ENCODE assay signal across 14 mouse cellular contexts in genomic region chr2:83993639-83994255, GRCm38 (mm10). TPM values are rescaled to one million over a fixed set of nuclear protein-coding genes. Genes with fewer than 3 reads are reported as not detected.
DNase-seq lines count a peak whose midpoint lies in the region; ATAC-seq and TF ChIP-seq lines count a peak whose summit lies in the region.
"Not testable (repeated sequence)": the region's sequence is repeated elsewhere in the genome, so short reads cannot be mapped to it uniquely, and the experiment has no call there.
"Had no signal": no experiment of that assay in that cellular context is flagged by ENCODE, and none has a peak within 500 bp of the region (broad histone marks: within the 10 kb centered on the region; RNA-seq: fewer than 3 reads in every experiment).

No protein-coding gene starts in this region.

- not testable (repeated sequence) for H3K9ac ChIP-seq in heart, adult 2 months (ENCODE audit: low read depth, low read length); lung, postnatal 0 days (replicated peaks; ENCODE audit: low read depth)

- peak; percentile 72 for DNase-seq in CD4-positive, CD25-positive, alpha-beta regulatory T cell, adult 2 months (ENCODE audit: low read depth, low spot score)
- DNase-seq in c-Kit-positive CD71-negative TER-119-negative erythroid progenitor cells, embryonic 14.5 days (ENCODE audit: low read depth), result peak; percentile 30
- peak in 1 of 2 experiments; percentile 23 for DNase-seq in heart, adult 2 months
- peak; percentile 83 for DNase-seq in induced T-regulatory cell, adult 2 months (ENCODE audit: low read depth)
- DNase-seq in layer of hippocampus, adult 2 months (ENCODE audit: low spot score in 2 of 2), result not testable (repeated sequence)
- peak; percentile 62 for DNase-seq in lung, postnatal 0 days (ENCODE audit: low spot score)
- DNase-seq in thymus, postnatal 25 days, result peak; percentile 66

- H3K36me3 ChIP-seq in heart, adult 2 months (ENCODE audit: control insufficient read depth, insufficient read depth, low read length); lung, postnatal 0 days (ENCODE audit: insufficient read depth, low read length): not testable (repeated sequence)

- not testable (repeated sequence) for H3K4me1 ChIP-seq in heart, adult 2 months (ENCODE audit: control insufficient read depth, insufficient read depth, low read length); lung, postnatal 0 days (ENCODE audit: insufficient read depth, low read depth, low read length)

- peak; percentile 67 for ATAC-seq in lung, postnatal 0 days
- ATAC-seq in neutrophil, adult 5-6 weeks (ENCODE audit: extremely low read depth, insufficient number of reproducible peaks, low FRiP score, poor library complexity, severe bottlenecking), result peak; percentile 64

- not testable (repeated sequence) for TF ChIP-seq POLR2A in heart, adult 2 months (IDR thresholded peaks at IDR 0.05; ENCODE audit: insufficient read depth, low read depth, low read length)

- intact Hi-C loops in heart, adult 2 months (cut with DNase I), result not testable (repeated sequence)

- TF ChIP-seq CTCF in heart, adult 2 months (IDR thresholded peaks at IDR 0.05); layer of hippocampus, adult 2 months (conservative IDR thresholded peaks at IDR 0.05); lung, postnatal 0 days (IDR thresholded peaks at IDR 0.05): not testable (repeated sequence)

- 21% methylated on average over 8 of the region's 9 CpGs for WGBS in heart, adult 2 months
- 20% methylated on average over 7 of the region's 9 CpGs for WGBS in lung, postnatal 0 days

- peak overlapping the region; percentile 28 for H3K4me2 ChIP-seq in lung, postnatal 0 days (replicated peaks; ENCODE audit: low read depth, low read length)

- H3K27ac ChIP-seq in heart, adult 2 months, result peak overlapping the region; percentile 3; the same call in 1 of the 2 replicates
- H3K27ac ChIP-seq in layer of hippocampus, adult 2 months; lung, postnatal 0 days (ENCODE audit: low read length): not testable (repeated sequence)

- TF ChIP-seq EP300 in heart, adult 2 months (IDR thresholded peaks at IDR 0.05; ENCODE audit: insufficient read depth, low read depth, low read length); lung, postnatal 0 days (IDR thresholded peaks at IDR 0.05): not testable (repeated sequence)

- peak overlapping the region; percentile 25 for H3K4me3 ChIP-seq in heart, adult 2 months
- peak overlapping the region; percentile 39 for H3K4me3 ChIP-seq in layer of hippocampus, adult 2 months
- not testable (repeated sequence) for H3K4me3 ChIP-seq in lung, postnatal 0 days (ENCODE audit: low read depth, low read length)

- H3K79me2 ChIP-seq in heart, adult 2 months (replicated peaks; ENCODE audit: control insufficient read depth, insufficient read depth, low read length), result not testable (repeated sequence)

- not testable (repeated sequence) for H3K9me3 ChIP-seq in lung, postnatal 0 days (ENCODE audit: low read length)

- not testable (repeated sequence) for H3K27me3 ChIP-seq in heart, adult 2 months (ENCODE audit: control insufficient read depth, insufficient read depth, low read length); lung, postnatal 0 days (replicated peaks; ENCODE audit: insufficient read depth, low read length)

RNA-seq across cellular contexts. Expression of gene Gm13691, which starts 3.4 kb away (rescaled TPM):
- total RNA-seq in heart, adult 2 months (2021), result under 1 TPM; 0.70 to 0.76 TPM
- polyA plus RNA-seq in heart, adult 2 months (2012; rRNA removed), result not detected in 2 replicates
- total RNA-seq in layer of hippocampus, adult 2 months (2021), result 1 to 10 TPM; 2.0 to 2.1 TPM
- not detected in 2 replicates for polyA plus RNA-seq in lung, postnatal 0 days (2015; fragmentation: Nextera tagmentation; extraction: Ambion mirVana)
- not detected in 2 replicates for total RNA-seq in neutrophil, adult 5-6 weeks (2017)
- polyA plus RNA-seq: intestine, postnatal 0 days; midbrain, embryonic 12.5 days; neural tube, embryonic 11.5 days had no signal

RNA-seq across cellular contexts. Expression of gene Gm13697, which starts 9.2 kb away (rescaled TPM):
- total RNA-seq in heart, adult 2 months (2021), result under 1 TPM; 0.70 to 0.76 TPM
- polyA plus RNA-seq in heart, adult 2 months (2012; rRNA removed), result not detected in 2 replicates
- total RNA-seq in layer of hippocampus, adult 2 months (2021), result 1 to 10 TPM; 2.0 to 2.1 TPM
- polyA plus RNA-seq in lung, postnatal 0 days (2015; fragmentation: Nextera tagmentation; extraction: Ambion mirVana), result not detected in 2 replicates
- total RNA-seq in neutrophil, adult 5-6 weeks (2017), result not detected in 2 replicates
- polyA plus RNA-seq: intestine, postnatal 0 days; midbrain, embryonic 12.5 days; neural tube, embryonic 11.5 days had no signal

RNA-seq across cellular contexts. Expression of gene Gm13694, which starts 15.0 kb away (rescaled TPM):
- under 1 TPM; 0.70 to 0.76 TPM for total RNA-seq in heart, adult 2 months (2021)
- polyA plus RNA-seq in heart, adult 2 months (2012; rRNA removed), result not detected in 2 replicates
- 1 to 10 TPM; 2.0 to 2.1 TPM for total RNA-seq in layer of hippocampus, adult 2 months (2021)
- polyA plus RNA-seq in lung, postnatal 0 days (2015; fragmentation: Nextera tagmentation; extraction: Ambion mirVana), result not detected in 2 replicates
- not detected in 2 replicates for total RNA-seq in neutrophil, adult 5-6 weeks (2017)
- polyA plus RNA-seq: intestine, postnatal 0 days; midbrain, embryonic 12.5 days; neural tube, embryonic 11.5 days had no signal

RNA-seq across cellular contexts. Expression of gene Gm13696, which starts 20.8 kb away (rescaled TPM):
- under 1 TPM; 0.70 to 0.76 TPM for total RNA-seq in heart, adult 2 months (2021)
- polyA plus RNA-seq in heart, adult 2 months (2012; rRNA removed), result not detected in 2 replicates
- 1 to 10 TPM; 2.0 to 2.1 TPM for total RNA-seq in layer of hippocampus, adult 2 months (2021)
- not detected in 2 replicates for polyA plus RNA-seq in lung, postnatal 0 days (2015; fragmentation: Nextera tagmentation; extraction: Ambion mirVana)
- not detected in 2 replicates for total RNA-seq in neutrophil, adult 5-6 weeks (2017)
- polyA plus RNA-seq: intestine, postnatal 0 days; midbrain, embryonic 12.5 days; neural tube, embryonic 11.5 days had no signal

RNA-seq across cellular contexts. Expression of gene Gm13695, which starts 26.6 kb away (rescaled TPM):
- under 1 TPM; 0.70 to 0.76 TPM for total RNA-seq in heart, adult 2 months (2021)
- not detected in 2 replicates for polyA plus RNA-seq in heart, adult 2 months (2012; rRNA removed)
- total RNA-seq in layer of hippocampus, adult 2 months (2021), result not detected
- polyA plus RNA-seq in lung, postnatal 0 days (2015; fragmentation: Nextera tagmentation; extraction: Ambion mirVana), result not detected in 2 replicates
- total RNA-seq in neutrophil, adult 5-6 weeks (2017), result not detected in 2 replicates
- total RNA-seq: adrenal gland, postnatal 36 days; heart, postnatal 4 days had no signal
- polyA plus RNA-seq: erythroblast, embryonic 14.5 days; intestine, postnatal 0 days; midbrain, embryonic 12.5 days; neural tube, embryonic 11.5 days had no signal
